Comparison of ENCODE assay signal across 17 mouse cellular contexts in the genomic region with DNA sequence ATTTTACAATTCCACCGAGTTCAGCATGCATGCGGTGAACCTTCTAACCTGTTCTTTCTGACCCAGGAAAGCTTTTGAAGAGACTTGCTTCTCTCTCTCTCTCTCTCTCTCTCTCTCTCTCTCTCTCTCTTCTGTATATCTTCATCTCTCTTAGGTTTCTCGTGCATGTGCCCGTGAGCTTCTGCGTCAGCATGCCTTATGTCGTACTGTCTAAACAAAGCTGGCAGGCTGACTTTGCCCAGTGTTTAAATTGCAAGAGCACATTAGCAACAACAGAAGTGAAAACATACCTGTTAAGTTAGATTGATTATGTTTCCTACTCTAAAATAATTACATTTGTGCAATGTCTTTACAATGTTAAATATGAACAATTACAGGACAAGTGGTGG.
DNase-seq lines count a peak whose midpoint lies in the region; ATAC-seq and TF ChIP-seq lines count a peak whose summit lies in the region.
"Had no signal": no experiment of that assay in that cellular context is flagged by ENCODE, and none has a peak within 500 bp of the region (broad histone marks: within the 10 kb centered on the region; RNA-seq: fewer than 3 reads in every experiment).

No protein-coding gene starts in this region.

- no peak overlapping the region for H3K9ac ChIP-seq in forebrain, embryonic 14.5 days (ENCODE audit: low read length)
- no peak overlapping the region for H3K9ac ChIP-seq in intestine, embryonic 16.5 days (ENCODE audit: low read depth, low read length)
- no peak overlapping the region for H3K9ac ChIP-seq in intestine, postnatal 0 days (ENCODE audit: low read depth, low read length)
- H3K9ac ChIP-seq: heart, embryonic 15.5 days; hindbrain, embryonic 13.5 days had no signal

- no peaks in the 10 kb centered on the region for H3K27me3 ChIP-seq in forebrain, embryonic 14.5 days (replicated peaks; ENCODE audit: control insufficient read depth, insufficient read depth, low read length)
- H3K27me3 ChIP-seq in forebrain, embryonic 10.5 days (ENCODE audit: poor library complexity, severe bottlenecking): no peaks in the 10 kb centered on the region
- H3K27me3 ChIP-seq in intestine, embryonic 16.5 days (replicated peaks; ENCODE audit: control insufficient read depth, insufficient read depth, low read length): no peaks in the 10 kb centered on the region
- H3K27me3 ChIP-seq in intestine, postnatal 0 days (replicated peaks; ENCODE audit: control insufficient read depth, insufficient read depth, low read length): no peaks in the 10 kb centered on the region
- no peaks in the 10 kb centered on the region for H3K27me3 ChIP-seq in spleen, adult 2 months (ENCODE audit: control insufficient read depth, insufficient read depth, low read length)
- H3K27me3 ChIP-seq in midbrain, embryonic 10.5 days (ENCODE audit: low read depth, poor library complexity, severe bottlenecking): no peaks in the 10 kb centered on the region
- H3K27me3 ChIP-seq: heart, embryonic 15.5 days; hindbrain, embryonic 13.5 days had no signal

- DNase-seq in forebrain, embryonic 14.5 days (ENCODE audit: low spot score): peak; percentile 37
- no peak for DNase-seq in forebrain, embryonic 10.5 days (ENCODE audit: extremely low spot score, low spot score)
- no peak for DNase-seq in spleen, adult 2 months (ENCODE audit: low read depth in 1 of 2, low spot score in 2 of 2)
- DNase-seq in spleen, adult 12 weeks (ENCODE audit: low spot score): no peak
- no peak for DNase-seq in midbrain, embryonic 10.5 days (ENCODE audit: low spot score)
- DNase-seq: adrenal gland, postnatal 10 days; cerebellum, adult 2 months; gastrocnemius, adult 2 months; gastrocnemius, postnatal 25 days; heart, postnatal 14 days had no signal

- no peak for TF ChIP-seq POLR2A in spleen, adult 2 months (IDR thresholded peaks at IDR 0.05; ENCODE audit: low read depth, low read length)

- TF ChIP-seq CTCF in intestine, postnatal 0 days (IDR thresholded peaks at IDR 0.05; ENCODE audit: low read depth): no peak
- TF ChIP-seq CTCF in spleen, adult 2 months (IDR thresholded peaks at IDR 0.05; ENCODE audit: extremely low read depth, insufficient read depth, insufficient read length, insufficient replicate concordance): no peak

- WGBS in forebrain, embryonic 14.5 days: 78% methylated on average over 6 of the region's 6 CpGs
- WGBS in forebrain, embryonic 10.5 days: 91% methylated on average over 6 of the region's 6 CpGs
- 43% methylated on average over 6 of the region's 6 CpGs for WGBS in intestine, embryonic 16.5 days
- WGBS in intestine, postnatal 0 days: 57% methylated on average over 6 of the region's 6 CpGs
- WGBS in spleen, adult 2 months: 82% methylated on average over 6 of the region's 6 CpGs
- WGBS in midbrain, embryonic 10.5 days: 90% methylated on average over 6 of the region's 6 CpGs

- H3K4me1 ChIP-seq in forebrain, embryonic 14.5 days (ENCODE audit: control insufficient read depth, insufficient read depth, low read length): 0 out of 2 replicates have a peak, but pooled peaks cover 2% of the 10 kb centered on the region
- H3K4me1 ChIP-seq in forebrain, embryonic 10.5 days: no peaks in the 10 kb centered on the region
- H3K4me1 ChIP-seq in intestine, embryonic 16.5 days (ENCODE audit: control insufficient read depth, insufficient read depth, low read length): peaks cover 21% of the 10 kb centered on the region
- H3K4me1 ChIP-seq in intestine, postnatal 0 days (replicated peaks; ENCODE audit: control insufficient read depth, insufficient read depth, low read length): no peaks in the 10 kb centered on the region
- H3K4me1 ChIP-seq in spleen, adult 2 months (ENCODE audit: control insufficient read depth, insufficient read depth, insufficient read length): no peaks in the 10 kb centered on the region; the same call in 1 of the 2 replicates
- no peaks in the 10 kb centered on the region for H3K4me1 ChIP-seq in midbrain, embryonic 10.5 days

- no peak overlapping the region for H3K27ac ChIP-seq in forebrain, embryonic 14.5 days (ENCODE audit: low read depth, low read length)
- no peak overlapping the region for H3K27ac ChIP-seq in forebrain, embryonic 10.5 days
- peak overlapping the region; percentile 45; the same call in 1 of the 2 replicates for H3K27ac ChIP-seq in intestine, embryonic 16.5 days (ENCODE audit: low read length)
- no peak overlapping the region for H3K27ac ChIP-seq in intestine, postnatal 0 days (ENCODE audit: low read depth, low read length)
- peak overlapping the region; percentile 18; the same call in 1 of the 2 replicates for H3K27ac ChIP-seq in spleen, adult 2 months (ENCODE audit: insufficient read depth, low read length)
- no peak overlapping the region for H3K27ac ChIP-seq in midbrain, embryonic 10.5 days (replicated peaks)
- H3K27ac ChIP-seq: gastrocnemius, adult 2 months; heart, embryonic 15.5 days; hindbrain, embryonic 13.5 days; hindbrain, postnatal 0 days had no signal

- no peak for ATAC-seq in forebrain, embryonic 14.5 days
- no peak for ATAC-seq in intestine, embryonic 16.5 days
- ATAC-seq in intestine, postnatal 0 days: no peak
- ATAC-seq in erythroblast, adult 5-6 weeks (replicated peaks; ENCODE audit: low FRiP score, poor library complexity, severe bottlenecking): no peak
- ATAC-seq: hindbrain, postnatal 0 days had no signal

- H3K4me3 ChIP-seq in forebrain, embryonic 14.5 days (ENCODE audit: low read depth, low read length): no peak overlapping the region
- H3K4me3 ChIP-seq in forebrain, embryonic 10.5 days: no peak overlapping the region
- H3K4me3 ChIP-seq in intestine, embryonic 16.5 days (ENCODE audit: low read length): no peak overlapping the region
- H3K4me3 ChIP-seq in intestine, postnatal 0 days (ENCODE audit: low read depth, low read length): no peak overlapping the region
- H3K4me3 ChIP-seq in spleen, adult 2 months (ENCODE audit: extremely low read depth, insufficient read depth, insufficient read length): no peak overlapping the region
- no peak overlapping the region for H3K4me3 ChIP-seq in midbrain, embryonic 10.5 days
- H3K4me3 ChIP-seq: gastrocnemius, adult 2 months; heart, embryonic 10.5 days; heart, embryonic 15.5 days; hindbrain, embryonic 13.5 days had no signal

- no peaks in the 10 kb centered on the region for H3K36me3 ChIP-seq in forebrain, embryonic 14.5 days (ENCODE audit: control insufficient read depth, insufficient read depth, low read length)
- peaks cover 9% of the 10 kb centered on the region; the same call in 1 of the 2 replicates for H3K36me3 ChIP-seq in forebrain, embryonic 10.5 days (replicated peaks)
- 0 out of 2 replicates have a peak, but pooled peaks cover 3% of the 10 kb centered on the region for H3K36me3 ChIP-seq in intestine, embryonic 16.5 days (ENCODE audit: control insufficient read depth, insufficient read depth, low read length)
- no peaks in the 10 kb centered on the region for H3K36me3 ChIP-seq in intestine, postnatal 0 days (ENCODE audit: control insufficient read depth, insufficient read depth)
- peaks cover 1% of the 10 kb centered on the region for H3K36me3 ChIP-seq in spleen, adult 2 months (ENCODE audit: control insufficient read depth, insufficient read depth, low read length)
- H3K36me3 ChIP-seq in midbrain, embryonic 10.5 days: peaks cover 3% of the 10 kb centered on the region; the same call in 1 of the 2 replicates
- H3K36me3 ChIP-seq: heart, embryonic 15.5 days had no signal

- no peaks in the 10 kb centered on the region for H3K9me3 ChIP-seq in forebrain, embryonic 14.5 days (replicated peaks; ENCODE audit: control insufficient read depth, low read length)
- no peaks in the 10 kb centered on the region for H3K9me3 ChIP-seq in forebrain, embryonic 10.5 days
- H3K9me3 ChIP-seq in intestine, embryonic 16.5 days (ENCODE audit: control insufficient read depth, low read length): no peaks in the 10 kb centered on the region
- H3K9me3 ChIP-seq in intestine, postnatal 0 days (ENCODE audit: control insufficient read depth): no peaks in the 10 kb centered on the region
- H3K9me3 ChIP-seq in midbrain, embryonic 10.5 days (replicated peaks): no peaks in the 10 kb centered on the region
- H3K9me3 ChIP-seq: heart, embryonic 10.5 days; heart, embryonic 15.5 days; hindbrain, embryonic 13.5 days had no signal

- no peak overlapping the region for H3K4me2 ChIP-seq in forebrain, embryonic 14.5 days (ENCODE audit: low read length)
- no peak overlapping the region for H3K4me2 ChIP-seq in intestine, embryonic 16.5 days (ENCODE audit: low read depth, low read length)
- H3K4me2 ChIP-seq in intestine, postnatal 0 days (replicated peaks; ENCODE audit: low read depth): no peak overlapping the region
- H3K4me2 ChIP-seq: heart, embryonic 15.5 days; hindbrain, embryonic 13.5 days had no signal

Comparison
In these comparisons a context has a peak if more than half of its experiments do, and no peak if none do; other contexts are left out.
1. H3K27ac ChIP-seq: peak in intestine, embryonic 16.5 days (single experiment) and spleen, adult 2 months (single experiment); none in forebrain, embryonic 14.5 days (single experiment), forebrain, embryonic 10.5 days (single experiment), intestine, postnatal 0 days (single experiment) and midbrain, embryonic 10.5 days (single experiment).